Mouse (Mus musculus): ENCODE measurements around the gene Crtc3.

- TF ChIP-seq SIN3A (IDR thresholded peaks at IDR 0.05; ENCODE audit: low read length) (no peak), HCFC1 (IDR thresholded peaks at IDR 0.05; ENCODE audit: low read depth, low read length) (no peak), POLR2A (IDR thresholded peaks at IDR 0.05; ENCODE audit: control insufficient read depth in 1 of 2, insufficient read depth in 1 of 2, low read depth in 1 of 2, low read length in 2 of 2, poor library complexity in 1 of 2) (no peak), MYC (IDR thresholded peaks at IDR 0.05; ENCODE audit: low read depth, low read length) (no peak), USF2 (IDR thresholded peaks at IDR 0.05; ENCODE audit: borderline replicate concordance in 1 of 2, insufficient read depth in 1 of 2, low read depth in 1 of 2, low read length in 2 of 2) (no peak), USF1 (IDR thresholded peaks at IDR 0.05; ENCODE audit: low read depth, low read length) (no peak), CTCF (IDR thresholded peaks at IDR 0.05 in 2 of 3, conservative IDR thresholded peaks at IDR 0.05 in 1 of 3; ENCODE audit: control insufficient read depth in 1 of 3, insufficient read depth in 1 of 3, low read depth in 2 of 3, low read length in 3 of 3, poor library complexity in 1 of 3, severe bottlenecking in 1 of 3) (no peak)
These were observed 46.1 kb downstream of the Crtc3 start for GRCm38 (mm10) chr7:80642552-80642951.
